Mouse (Mus musculus) forebrain, embryonic 12.5 days (tissue): ENCODE measurements at regions not wholly inside any gene's neighbourhood (a gene's known extent, or its start where the extent isn't known, plus 50 kb on each side); places are given as distances from the start of the nearest gene placed in this dataset.
A peak's percentile ranks its signal among the peaks of the same experiment; 100 is the strongest.
"Not testable (repeated sequence)": the region's sequence is repeated elsewhere in the genome, so short reads cannot be mapped to it uniquely, and the experiment has no call there.

Experiments
- ATAC-seq: fragments of 200-750 bp; cut with Nextera tagmentation; 2 replicates; pipeline ENCODE4 v1.8.0; 2017; ENCODE audit warnings: moderate TSS enrichment; ENCODE audit not compliant: low FRiP score
- H3K27ac ChIP-seq: fragments of 300-500 bp; sonication (generic); 2 replicates; pipeline ENCODE4 v1.5.1; 2016; ENCODE audit warnings: mild to moderate bottlenecking
- H3K27me3 ChIP-seq: fragments of 300-500 bp; sonication (generic); 2 replicates; pipeline ENCODE4 v1.6.1; 2016; ENCODE audit warnings: mild to moderate bottlenecking
- H3K36me3 ChIP-seq: fragments of 300-500 bp; sonication (generic); replicated peaks from 2 replicates; pipeline ENCODE4 v1.6.1; 2016; ENCODE audit warnings: mild to moderate bottlenecking
- H3K4me1 ChIP-seq: fragments of 300-500 bp; sonication (generic); 2 replicates; pipeline ENCODE4 v1.6.1; 2016
- H3K4me2 ChIP-seq: fragments of 300-500 bp; sonication (generic); 2 replicates; pipeline ENCODE4 v1.6.1; 2016; ENCODE audit warnings: mild to moderate bottlenecking, moderate library complexity
- H3K4me3 ChIP-seq: fragments of 300-500 bp; sonication (generic); replicated peaks from 2 replicates; pipeline ENCODE4 v1.5.1; 2016; ENCODE audit warnings: mild to moderate bottlenecking
- H3K9ac ChIP-seq: fragments of 300-500 bp; sonication (generic); 2 replicates; pipeline ENCODE4 v1.6.1; 2016; ENCODE audit warnings: mild to moderate bottlenecking
- H3K9me3 ChIP-seq: fragments of 300-500 bp; sonication (generic); 2 replicates; pipeline ENCODE4 v1.6.1; 2016
- WGBS: fragments of 180-500 bp; shearing (Covaris S2); methylation state at CpG from one replicate; pipeline ENCODE4 v1.1.7; 2016; 5-methylcytosine and 5-hydroxymethylcytosine counted together

DNA sequence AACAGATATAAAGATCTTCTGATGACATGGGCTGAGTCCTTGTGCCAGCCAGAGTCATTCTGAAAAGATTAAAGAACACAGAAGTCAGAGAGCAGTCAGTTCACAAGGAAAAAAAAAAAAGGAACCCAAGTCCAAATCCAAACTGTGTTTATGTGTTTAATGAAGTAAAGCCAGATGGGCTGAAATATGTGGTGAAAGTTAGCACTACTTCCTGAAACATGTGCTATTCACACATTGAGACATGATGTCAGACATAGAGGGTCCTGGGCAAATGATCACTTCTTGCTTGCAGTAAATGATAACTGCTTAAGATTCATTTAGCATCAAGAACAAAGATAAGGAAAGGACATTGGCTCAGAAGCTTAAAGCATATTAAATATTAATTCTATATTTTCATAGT is 439.8 kb downstream of the Nova1 start:
- Histone ChIP-seq H3K9me3 (no peaks in the 10 kb centered on the region), H3K27ac (no peak overlapping the region), H3K4me2 (no peak overlapping the region), H3K27me3 (no peaks in the 10 kb centered on the region), H3K9ac (no peak overlapping the region), H3K36me3 (no peaks in the 10 kb centered on the region), H3K4me1 (no peaks in the 10 kb centered on the region), H3K4me3 (no peak overlapping the region)
- no peak for ATAC-seq

- 27% methylated on average over 3 of the region's 3 CpGs for WGBS
- ATAC-seq: peak; percentile 89; the same call in 1 of the 2 replicates
Observed at GRCm38 (mm10) chr12:46371747-46372146, 447.0 kb downstream of the Nova1 start.

DNA sequence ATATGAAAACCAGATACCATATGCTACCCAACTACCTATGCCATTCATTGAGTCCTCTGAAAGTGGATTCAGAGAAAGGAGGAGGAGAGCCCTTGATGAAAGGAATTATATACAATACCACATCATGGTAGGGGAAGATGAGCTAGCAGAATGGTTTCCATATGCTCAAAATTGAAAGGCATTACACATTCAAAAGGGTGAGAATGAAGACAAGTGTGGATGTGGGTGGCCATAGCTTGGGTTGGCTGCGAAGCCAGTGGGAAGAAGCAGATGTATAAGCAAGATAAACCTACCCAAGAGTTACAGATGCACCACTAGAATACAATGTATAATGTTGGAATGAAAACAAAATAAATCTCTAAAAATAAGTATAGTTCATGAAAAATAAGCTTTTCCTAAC is 485.4 kb downstream of the Nova1 start:
- H3K4me2 ChIP-seq: no peak overlapping the region
- no peaks in the 10 kb centered on the region for H3K27me3 ChIP-seq
- ATAC-seq: no peak
- H3K27ac ChIP-seq: no peak overlapping the region
- no peaks in the 10 kb centered on the region for H3K36me3 ChIP-seq
- WGBS: 85% methylated on average over 1 of the region's 1 CpGs
- no peaks in the 10 kb centered on the region for H3K4me1 ChIP-seq
- no peak overlapping the region for H3K9ac ChIP-seq
- no peaks in the 10 kb centered on the region for H3K9me3 ChIP-seq
- no peak overlapping the region for H3K4me3 ChIP-seq

More at GRCm38 (mm10) chr12:46371747-46372146, 447.0 kb downstream of the Nova1 start:
- Histone ChIP-seq H3K27ac (no peak overlapping the region), H3K4me2 (no peak overlapping the region), H3K4me3 (no peak overlapping the region), H3K4me1 (peaks cover 4% of the 10 kb centered on the region; the same call in 1 of the 2 replicates), H3K9ac (no peak overlapping the region), H3K27me3 (no peaks in the 10 kb centered on the region), H3K36me3 (no peaks in the 10 kb centered on the region), H3K9me3 (no peaks in the 10 kb centered on the region)

DNA sequence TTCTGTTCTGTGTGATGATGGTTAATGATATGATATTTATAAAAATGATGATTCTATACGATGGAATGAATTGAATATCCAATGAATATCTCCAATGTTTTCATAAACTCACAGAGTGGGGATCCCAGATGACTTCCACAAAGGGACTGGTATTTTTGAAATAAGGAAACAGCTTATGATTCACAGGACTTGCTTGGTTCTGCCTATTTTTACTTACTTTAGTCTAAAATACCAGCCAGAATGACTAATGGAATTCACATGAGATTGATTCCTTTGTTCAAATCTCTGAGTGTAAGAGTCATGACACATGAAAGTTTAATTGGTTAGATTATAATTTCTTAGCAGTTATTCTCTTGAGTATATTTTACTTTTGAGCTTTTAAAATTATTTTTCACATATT is 490.9 kb downstream of the Nova1 start:
- Histone ChIP-seq H3K9ac (no peak overlapping the region), H3K4me1 (no peaks in the 10 kb centered on the region), H3K4me2 (no peak overlapping the region), H3K9me3 (no peaks in the 10 kb centered on the region), H3K4me3 (no peak overlapping the region), H3K27me3 (no peaks in the 10 kb centered on the region), H3K36me3 (no peaks in the 10 kb centered on the region), H3K27ac (no peak overlapping the region)
- ATAC-seq: no peak
- 82% methylated on average over 1 of the region's 1 CpGs for WGBS

- no peaks in the 10 kb centered on the region for H3K9me3 ChIP-seq
- no peak for ATAC-seq
- no peak overlapping the region for H3K27ac ChIP-seq
- H3K4me2 ChIP-seq: no peak overlapping the region
- H3K4me1 ChIP-seq: no peaks in the 10 kb centered on the region
- H3K27me3 ChIP-seq: no peaks in the 10 kb centered on the region
- 76% methylated on average over 3 of the region's 3 CpGs for WGBS
- no peak overlapping the region for H3K9ac ChIP-seq
- no peak overlapping the region for H3K4me3 ChIP-seq
- H3K36me3 ChIP-seq: no peaks in the 10 kb centered on the region
Observed at GRCm38 (mm10) chr12:46323276-46323675, 495.5 kb downstream of the Nova1 start.

DNA sequence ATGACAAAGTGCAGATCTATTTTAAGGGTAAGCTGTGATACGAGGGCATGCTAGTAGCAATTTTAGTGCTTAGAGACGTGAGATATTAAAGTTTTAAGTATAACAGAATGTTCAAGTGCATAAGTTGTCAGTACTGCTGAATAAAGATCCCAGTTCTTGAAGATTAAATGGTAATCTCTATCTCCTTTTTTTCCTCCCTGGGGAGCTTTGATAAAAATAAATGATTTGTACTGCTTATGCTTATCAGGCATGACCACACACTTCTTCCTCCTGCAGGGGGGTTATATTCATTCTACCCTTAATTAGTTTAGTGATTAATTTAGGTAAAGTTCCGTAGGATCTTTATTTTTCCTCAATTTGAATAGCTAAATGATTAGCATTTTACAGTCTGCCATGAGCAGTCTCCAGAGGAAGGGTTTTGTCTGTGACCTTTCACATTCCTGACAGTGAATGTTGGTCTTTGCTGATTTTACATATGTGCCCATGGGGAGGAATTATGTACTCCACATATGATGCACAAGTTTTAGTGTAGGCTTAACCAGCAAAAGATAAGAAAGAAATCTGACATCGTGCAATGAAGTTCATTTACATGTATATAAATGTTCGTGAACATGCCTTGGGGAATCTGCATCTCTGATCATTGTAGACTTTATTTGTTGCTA is 515.5 kb downstream of the Nova1 start:
- H3K4me1 ChIP-seq: no peaks in the 10 kb centered on the region
- H3K27me3 ChIP-seq: no peaks in the 10 kb centered on the region
- H3K4me3 ChIP-seq: no peak overlapping the region
- no peak overlapping the region for H3K27ac ChIP-seq
- H3K9me3 ChIP-seq: no peaks in the 10 kb centered on the region
- 72% methylated on average over 5 of the region's 5 CpGs for WGBS
- no peaks in the 10 kb centered on the region for H3K36me3 ChIP-seq
- no peak for ATAC-seq
- no peak overlapping the region for H3K9ac ChIP-seq
- H3K4me2 ChIP-seq: no peak overlapping the region

GRCm38 (mm10) chr12:46298926-46299325 is 519.8 kb downstream of the Nova1 start:
- Histone ChIP-seq H3K27me3 (no peaks in the 10 kb centered on the region), H3K4me1 (no peaks in the 10 kb centered on the region), H3K9ac (no peak overlapping the region), H3K36me3 (no peaks in the 10 kb centered on the region), H3K9me3 (no peaks in the 10 kb centered on the region), H3K27ac (no peak overlapping the region), H3K4me3 (no peak overlapping the region), H3K4me2 (no peak overlapping the region)
- ATAC-seq: no peak
- 85% methylated on average over 5 of the region's 5 CpGs for WGBS

DNA sequence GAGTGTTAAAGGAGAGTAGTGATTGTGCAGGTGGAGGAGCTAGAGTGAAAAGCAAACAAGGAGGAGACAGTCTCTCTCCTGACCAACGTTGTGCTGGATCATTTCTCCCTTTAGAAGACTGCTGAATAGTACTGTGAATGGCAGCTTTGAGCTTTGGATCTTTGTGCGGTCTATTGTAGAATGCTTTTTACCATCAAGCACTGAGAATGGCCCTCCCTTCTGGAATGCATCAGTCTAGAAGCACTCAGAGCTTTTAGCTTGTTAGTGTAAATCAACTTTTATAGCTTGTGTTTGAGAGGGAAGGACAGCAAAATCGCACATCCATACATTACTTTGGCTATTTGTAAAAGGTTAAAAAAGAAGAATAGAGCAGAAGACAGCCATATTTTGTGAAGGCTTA is 534.2 kb downstream of the Nova1 start:
- Histone ChIP-seq H3K4me2 (no peak overlapping the region), H3K27ac (no peak overlapping the region), H3K9ac (no peak overlapping the region), H3K36me3 (no peaks in the 10 kb centered on the region), H3K27me3 (no peaks in the 10 kb centered on the region), H3K4me1 (no peaks in the 10 kb centered on the region), H3K9me3 (no peaks in the 10 kb centered on the region), H3K4me3 (no peak overlapping the region)
- 38% methylated on average over 3 of the region's 3 CpGs for whole genome bisulfite sequencing
- no peak for ATAC-seq

DNA sequence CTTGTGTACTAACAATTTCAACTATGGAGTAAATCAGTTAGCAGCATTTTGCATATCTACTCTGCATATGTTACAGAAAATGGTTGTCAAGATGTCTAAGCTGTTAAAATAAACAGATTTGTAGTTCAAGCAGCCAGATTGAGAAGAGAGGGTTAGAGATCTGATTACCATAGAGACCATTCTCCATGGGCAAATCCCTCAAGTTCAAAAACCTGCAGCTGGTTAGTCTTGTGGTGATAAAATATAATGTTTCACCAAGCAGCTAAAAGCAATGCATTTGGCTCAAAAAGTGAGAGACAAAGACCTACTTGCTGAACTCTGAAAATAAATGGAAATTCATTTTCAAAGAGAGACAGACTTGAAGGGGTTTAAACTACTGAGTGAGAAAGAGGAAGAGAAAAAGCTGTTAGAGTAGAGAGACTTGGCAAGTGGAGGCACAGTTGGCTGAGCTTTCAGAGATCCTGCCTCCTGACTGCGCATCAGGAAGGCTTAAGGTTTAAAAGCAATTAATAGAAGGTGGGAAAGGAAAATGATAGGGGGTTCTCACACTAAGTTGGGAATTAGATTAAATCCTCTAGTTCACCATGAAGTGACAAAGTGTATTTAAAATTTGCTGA is 570.2 kb downstream of the Nova1 start:
- no peaks in the 10 kb centered on the region for H3K36me3 ChIP-seq
- no peak overlapping the region for H3K4me3 ChIP-seq
- WGBS: 64% methylated on average over 1 of the region's 1 CpGs
- peaks cover 3% of the 10 kb centered on the region; the same call in 1 of the 2 replicates for H3K4me1 ChIP-seq
- no peaks in the 10 kb centered on the region for H3K27me3 ChIP-seq
- no peak overlapping the region for H3K27ac ChIP-seq
- no peaks in the 10 kb centered on the region for H3K9me3 ChIP-seq
- H3K9ac ChIP-seq: no peak overlapping the region
- no peak overlapping the region for H3K4me2 ChIP-seq
- no peak for ATAC-seq

GRCm38 (mm10) chr12:46244925-46245324 is 573.8 kb downstream of the Nova1 start:
- WGBS: 93% methylated on average over 3 of the region's 3 CpGs
- peaks cover 3% of the 10 kb centered on the region; the same call in 1 of the 2 replicates for H3K4me1 ChIP-seq
- no peak overlapping the region for H3K4me2 ChIP-seq
- H3K9ac ChIP-seq: no peak overlapping the region
- no peaks in the 10 kb centered on the region for H3K9me3 ChIP-seq
- no peak overlapping the region for H3K4me3 ChIP-seq
- no peaks in the 10 kb centered on the region for H3K27me3 ChIP-seq
- no peak overlapping the region for H3K27ac ChIP-seq
- no peak for ATAC-seq
- H3K36me3 ChIP-seq: no peaks in the 10 kb centered on the region

DNA sequence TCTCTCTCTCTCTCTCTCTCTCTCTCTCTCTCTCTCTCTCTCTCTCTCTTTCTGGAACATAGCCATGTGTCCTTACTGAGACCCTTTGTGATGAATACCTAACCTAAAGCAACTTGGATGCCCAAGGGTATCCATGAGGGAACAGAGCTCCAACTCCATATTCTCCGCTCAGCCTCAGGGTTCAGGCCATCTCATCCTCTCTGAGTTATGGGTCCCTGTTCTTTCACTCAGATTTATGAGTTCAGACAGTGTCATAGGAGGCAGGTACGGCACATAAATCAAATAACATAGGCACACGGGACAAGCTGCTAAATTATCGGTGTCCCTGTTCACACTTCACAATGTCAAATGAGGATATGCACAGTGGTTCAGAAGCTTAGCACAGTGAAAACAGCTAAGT is 586.4 kb downstream of the Nova1 start:
- WGBS: 97% methylated on average over 4 of the region's 4 CpGs
- Histone ChIP-seq H3K36me3 (no peaks in the 10 kb centered on the region), H3K9ac (no peak overlapping the region), H3K4me3 (no peak overlapping the region), H3K4me2 (no peak overlapping the region), H3K4me1 (no peaks in the 10 kb centered on the region), H3K9me3 (no peaks in the 10 kb centered on the region), H3K27me3 (no peaks in the 10 kb centered on the region), H3K27ac (no peak overlapping the region)
- no peak for ATAC-seq

DNA sequence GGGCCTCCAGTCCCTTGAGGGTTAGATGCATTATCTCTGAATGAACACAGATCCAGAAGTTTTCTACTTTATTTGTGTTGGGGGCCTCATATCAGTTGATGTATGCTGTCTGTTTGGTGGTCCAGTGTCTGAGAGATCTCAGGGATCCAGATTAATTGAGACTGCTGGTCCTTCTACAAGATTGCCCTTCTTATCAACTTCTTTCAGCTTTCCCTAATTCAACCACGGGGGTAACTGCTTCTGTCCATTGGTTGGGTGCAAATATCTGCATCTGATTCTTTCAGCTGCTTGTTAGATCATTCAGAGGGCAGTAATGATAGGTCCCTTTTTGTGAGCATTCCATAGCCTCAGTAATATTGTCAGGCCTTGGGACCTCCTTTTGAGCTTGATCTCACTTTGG is 603.4 kb downstream of the Nova1 start:
- H3K27ac ChIP-seq, H3K9me3 ChIP-seq, H3K4me1 ChIP-seq, H3K4me3 ChIP-seq, H3K9ac ChIP-seq, ATAC-seq, H3K36me3 ChIP-seq, H3K4me2 ChIP-seq, H3K27me3 ChIP-seq: not testable (repeated sequence)
- WGBS: 77% methylated on average over 1 of the region's 1 CpGs

GRCm38 (mm10) chr12:46199076-46199475 is 619.7 kb downstream of the Nova1 start:
- H3K27me3 ChIP-seq: no peaks in the 10 kb centered on the region
- no peaks in the 10 kb centered on the region for H3K9me3 ChIP-seq
- no peak overlapping the region for H3K4me3 ChIP-seq
- no peak overlapping the region for H3K4me2 ChIP-seq
- no peaks in the 10 kb centered on the region for H3K36me3 ChIP-seq
- H3K27ac ChIP-seq: no peak overlapping the region
- no peak for ATAC-seq
- no peak overlapping the region for H3K9ac ChIP-seq
- no peaks in the 10 kb centered on the region for H3K4me1 ChIP-seq
